Mouse (Mus musculus): ENCODE measurements around the gene Tatdn3. TPM values are rescaled to one million over a fixed set of nuclear protein-coding genes. Genes with fewer than 3 reads are reported as not detected.

The Tatdn3 gene
- polyA plus RNA-seq, 1 experiment from 2014 or later: 11.8 TPM

- H3K4me3 ChIP-seq (replicated peaks): no peak overlapping the region
- no peak overlapping the region for H3K4me2 ChIP-seq
- WGBS: 58% methylated on average over 5 of the region's 5 CpGs
- H3K9ac ChIP-seq: no peak overlapping the region
- no peaks in the 10 kb centered on the region for H3K9me3 ChIP-seq
- peaks cover 13% of the 10 kb centered on the region for H3K4me1 ChIP-seq
- ATAC-seq (ENCODE audit: insufficient read depth, low FRiP score, low read depth): no peak
- H3K36me3 ChIP-seq: no peaks in the 10 kb centered on the region
- H3K27me3 ChIP-seq (replicated peaks): peaks cover 3% of the 10 kb centered on the region; the same call in 1 of the 2 replicates
- no peak overlapping the region for H3K27ac ChIP-seq
Measured at GRCm38 (mm10) chr1:191093578-191093977, 30.8 kb upstream of the Tatdn3 start.

- H3K36me3 ChIP-seq: no peaks in the 10 kb centered on the region
- H3K27me3 ChIP-seq (replicated peaks): no peaks in the 10 kb centered on the region
- ATAC-seq (ENCODE audit: insufficient read depth, low FRiP score, low read depth): no peak
- no peak overlapping the region for H3K27ac ChIP-seq
- 73% methylated on average over 8 of the region's 8 CpGs for WGBS
- no peak overlapping the region for H3K4me3 ChIP-seq (replicated peaks)
- H3K9me3 ChIP-seq: no peaks in the 10 kb centered on the region
- no peak overlapping the region for H3K9ac ChIP-seq
- peaks cover 1% of the 10 kb centered on the region; the same call in 1 of the 2 replicates for H3K4me1 ChIP-seq
- no peak overlapping the region for H3K4me2 ChIP-seq
Measured at GRCm38 (mm10) chr1:191092050-191092449, 29.3 kb upstream of the Tatdn3 start.

DNA sequence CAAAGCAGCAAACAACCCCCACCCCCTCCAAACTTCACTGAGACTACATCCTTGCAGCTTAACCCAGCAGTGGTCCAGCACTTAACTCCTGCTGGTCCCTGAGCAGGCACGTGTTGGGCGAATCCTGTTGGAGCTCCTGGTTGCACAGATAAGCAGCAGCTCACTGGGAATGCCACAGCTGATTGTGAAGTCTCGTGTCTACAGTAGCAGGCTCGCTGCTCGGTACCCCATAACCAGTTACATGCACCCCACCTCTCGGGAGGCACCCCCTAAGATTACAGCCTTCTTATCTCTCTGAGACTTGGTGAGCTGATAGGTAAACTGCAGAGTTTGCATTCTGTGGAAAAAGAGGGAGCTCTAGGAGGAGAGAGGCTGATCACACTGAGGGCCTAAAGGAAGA, 26.6 kb upstream of the Tatdn3 start:
- Histone ChIP-seq H3K36me3 (no peaks in the 10 kb centered on the region), H3K27me3 (replicated peaks) (no peaks in the 10 kb centered on the region), H3K4me3 (replicated peaks) (no peak overlapping the region), H3K9me3 (no peaks in the 10 kb centered on the region), H3K9ac (no peak overlapping the region), H3K4me1 (no peaks in the 10 kb centered on the region), H3K27ac (no peak overlapping the region), H3K4me2 (no peak overlapping the region)
- no peak for ATAC-seq (ENCODE audit: insufficient read depth, low FRiP score, low read depth)
- 67% methylated on average over 6 of the region's 6 CpGs for WGBS

DNA sequence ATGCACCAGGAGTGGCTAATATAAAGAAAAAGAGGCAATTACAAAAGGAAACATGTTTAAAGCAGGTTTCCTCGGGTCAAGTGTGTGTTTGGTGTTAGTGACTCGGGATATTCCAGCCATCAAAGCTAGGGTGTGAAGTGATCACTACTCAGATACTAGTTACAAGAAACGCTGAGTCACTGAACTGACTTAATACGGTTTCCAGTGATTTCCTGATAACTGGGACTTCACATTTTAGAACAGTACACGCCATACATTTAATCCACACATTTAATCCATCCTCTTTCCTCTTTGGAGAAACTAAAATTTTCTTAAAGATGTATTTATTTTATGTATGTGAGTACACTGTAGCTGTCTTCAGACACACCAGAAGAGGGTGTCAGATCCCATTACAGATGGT, 25.2 kb upstream of the Tatdn3 start:
- Histone ChIP-seq H3K27me3 (replicated peaks) (no peaks in the 10 kb centered on the region), H3K4me1 (no peaks in the 10 kb centered on the region), H3K36me3 (0 out of 2 replicates have a peak, but pooled peaks cover 7% of the 10 kb centered on the region), H3K4me2 (no peak overlapping the region), H3K4me3 (replicated peaks) (no peak overlapping the region), H3K27ac (no peak overlapping the region), H3K9ac (no peak overlapping the region), H3K9me3 (no peaks in the 10 kb centered on the region)
- WGBS: 77% methylated on average over 5 of the region's 5 CpGs
- no peak for ATAC-seq (ENCODE audit: insufficient read depth, low FRiP score, low read depth)

DNA sequence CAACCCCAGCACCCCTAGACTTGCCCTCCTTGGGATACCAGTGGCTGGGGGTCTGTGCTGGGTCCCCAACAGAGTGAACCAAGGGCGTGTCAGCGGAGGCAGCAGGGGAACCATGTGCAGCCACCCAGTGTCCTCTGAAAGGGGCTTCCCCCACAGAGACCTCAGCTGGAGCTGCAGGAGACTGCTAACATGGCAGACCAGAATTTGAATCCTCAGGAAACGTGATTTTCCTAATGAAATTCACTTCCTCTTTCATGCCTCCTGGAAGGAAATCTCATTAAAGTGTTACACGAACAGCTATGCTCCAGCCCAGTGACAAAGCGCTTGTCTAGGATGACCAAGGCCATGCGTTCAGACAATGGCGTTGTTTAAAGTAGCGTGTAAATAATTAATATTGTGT, 24.2 kb upstream of the Tatdn3 start:
- WGBS: 79% methylated on average over 8 of the region's 8 CpGs
- H3K27me3 ChIP-seq (replicated peaks): no peaks in the 10 kb centered on the region
- H3K9me3 ChIP-seq: no peaks in the 10 kb centered on the region
- H3K36me3 ChIP-seq: peaks cover 12% of the 10 kb centered on the region
- H3K4me2 ChIP-seq: no peak overlapping the region
- no peaks in the 10 kb centered on the region for H3K4me1 ChIP-seq
- no peak overlapping the region for H3K9ac ChIP-seq
- H3K27ac ChIP-seq: no peak overlapping the region
- no peak overlapping the region for H3K4me3 ChIP-seq (replicated peaks)
- 0 out of 2 replicates have a peak, but pooled peaks have one; percentile 24 for ATAC-seq (ENCODE audit: insufficient read depth, low FRiP score, low read depth)

GRCm38 (mm10) chr1:191086304-191086878, 23.7 kb upstream of the Tatdn3 start:
- peaks cover 17% of the 10 kb centered on the region for H3K36me3 ChIP-seq
- no peaks in the 10 kb centered on the region for H3K9me3 ChIP-seq
- ATAC-seq (ENCODE audit: insufficient read depth, low FRiP score, low read depth): no peak
- no peaks in the 10 kb centered on the region for H3K27me3 ChIP-seq (replicated peaks)
- no peak overlapping the region for H3K4me3 ChIP-seq (replicated peaks)
- no peak overlapping the region for H3K9ac ChIP-seq
- 82% methylated on average over 7 of the region's 7 CpGs for WGBS
- no peak overlapping the region for H3K4me2 ChIP-seq
- no peak overlapping the region for H3K27ac ChIP-seq
- H3K4me1 ChIP-seq: no peaks in the 10 kb centered on the region

DNA sequence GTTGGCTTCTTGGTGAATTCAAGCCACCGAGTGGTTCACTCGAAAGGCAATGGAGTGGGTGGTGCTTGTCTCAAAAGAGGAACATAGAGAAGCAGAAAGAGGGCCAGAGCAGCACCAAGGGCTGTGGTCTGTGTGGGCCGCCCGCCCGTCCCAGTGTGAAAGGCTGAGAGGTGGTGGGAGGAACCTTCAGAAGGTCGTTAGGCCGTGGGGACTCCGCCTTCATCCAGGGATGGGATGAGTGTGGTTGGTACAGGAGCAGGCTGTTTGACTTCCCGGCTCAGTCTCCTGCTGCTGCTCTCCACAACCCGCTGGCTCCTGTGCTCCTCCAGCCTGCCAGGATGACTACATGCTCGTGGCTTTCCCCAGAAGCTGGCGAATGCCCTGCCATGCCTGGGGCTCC, 22.9 kb upstream of the Tatdn3 start:
- no peak overlapping the region for H3K27ac ChIP-seq
- no peaks in the 10 kb centered on the region for H3K4me1 ChIP-seq
- H3K36me3 ChIP-seq: peaks cover 21% of the 10 kb centered on the region
- no peaks in the 10 kb centered on the region for H3K9me3 ChIP-seq
- no peak for ATAC-seq (ENCODE audit: insufficient read depth, low FRiP score, low read depth)
- H3K9ac ChIP-seq: no peak overlapping the region
- no peaks in the 10 kb centered on the region for H3K27me3 ChIP-seq (replicated peaks)
- 79% methylated on average over 12 of the region's 12 CpGs for WGBS
- no peak overlapping the region for H3K4me2 ChIP-seq
- H3K4me3 ChIP-seq (replicated peaks): no peak overlapping the region

GRCm38 (mm10) chr1:191084951-191085559, 22.3 kb upstream of the Tatdn3 start:
- Histone ChIP-seq H3K4me3 (replicated peaks) (no peak overlapping the region), H3K9me3 (no peaks in the 10 kb centered on the region), H3K27me3 (replicated peaks) (no peaks in the 10 kb centered on the region), H3K4me2 (no peak overlapping the region), H3K36me3 (peaks cover 25% of the 10 kb centered on the region), H3K27ac (no peak overlapping the region), H3K9ac (no peak overlapping the region), H3K4me1 (no peaks in the 10 kb centered on the region)
- ATAC-seq (ENCODE audit: insufficient read depth, low FRiP score, low read depth): no peak
- 68% methylated on average over 5 of the region's 5 CpGs for WGBS

DNA sequence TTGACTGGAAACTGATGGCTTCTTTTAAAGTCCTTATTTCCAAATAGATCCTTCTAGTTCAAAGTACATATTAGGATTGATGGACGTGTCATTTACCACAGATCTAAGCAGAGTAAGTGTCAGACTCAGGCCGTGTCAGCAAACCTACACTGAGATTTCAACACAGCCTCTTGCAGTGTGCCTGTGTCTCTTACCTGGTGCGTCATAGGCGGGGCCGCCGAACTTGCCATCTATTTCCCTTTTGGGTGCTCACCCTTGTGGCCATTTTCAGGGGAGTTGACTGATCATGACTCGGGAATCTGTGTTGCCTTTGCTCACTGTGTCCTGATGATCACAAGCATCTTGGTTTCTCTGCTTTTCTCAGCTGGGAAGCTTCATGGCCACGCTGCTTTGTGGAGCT, 20.5 kb upstream of the Tatdn3 start:
- no peak overlapping the region for H3K4me2 ChIP-seq
- no peak overlapping the region for H3K27ac ChIP-seq
- H3K4me1 ChIP-seq: no peaks in the 10 kb centered on the region
- H3K4me3 ChIP-seq (replicated peaks): no peak overlapping the region
- H3K9me3 ChIP-seq: no peaks in the 10 kb centered on the region
- WGBS: 79% methylated on average over 8 of the region's 8 CpGs
- no peak overlapping the region for H3K9ac ChIP-seq
- H3K36me3 ChIP-seq: peaks cover 33% of the 10 kb centered on the region
- ATAC-seq (ENCODE audit: insufficient read depth, low FRiP score, low read depth): no peak
- H3K27me3 ChIP-seq (replicated peaks): no peaks in the 10 kb centered on the region

- H3K27me3 ChIP-seq (replicated peaks): no peaks in the 10 kb centered on the region
- H3K27ac ChIP-seq: 0 out of 2 replicates have a peak overlapping the region, but pooled peaks have one; percentile 28
- no peak overlapping the region for H3K4me2 ChIP-seq
- peaks cover 57% of the 10 kb centered on the region for H3K36me3 ChIP-seq
- 49% methylated on average over 10 of the region's 10 CpGs for WGBS
- no peak overlapping the region for H3K4me3 ChIP-seq (replicated peaks)
- no peak overlapping the region for H3K9ac ChIP-seq
- ATAC-seq (ENCODE audit: insufficient read depth, low FRiP score, low read depth): no peak
- H3K9me3 ChIP-seq: no peaks in the 10 kb centered on the region
- no peaks in the 10 kb centered on the region for H3K4me1 ChIP-seq
Measured at GRCm38 (mm10) chr1:191075199-191075883, 12.6 kb upstream of the Tatdn3 start.

GRCm38 (mm10) chr1:191073486-191073885, 10.8 kb upstream of the Tatdn3 start:
- H3K27ac ChIP-seq: no peak overlapping the region; the same call in 1 of the 2 replicates
- H3K9me3 ChIP-seq: no peaks in the 10 kb centered on the region
- no peaks in the 10 kb centered on the region for H3K27me3 ChIP-seq (replicated peaks)
- no peaks in the 10 kb centered on the region for H3K4me1 ChIP-seq
- no peak overlapping the region for H3K4me3 ChIP-seq (replicated peaks)
- H3K36me3 ChIP-seq: peaks cover 54% of the 10 kb centered on the region
- WGBS: 72% methylated on average over 4 of the region's 4 CpGs
- no peak overlapping the region for H3K9ac ChIP-seq
- no peak overlapping the region for H3K4me2 ChIP-seq
- no peak for ATAC-seq (ENCODE audit: insufficient read depth, low FRiP score, low read depth)

GRCm38 (mm10) chr1:191073001-191073400, 10.3 kb upstream of the Tatdn3 start:
- Histone ChIP-seq H3K4me3 (replicated peaks) (no peak overlapping the region), H3K36me3 (peaks cover 50% of the 10 kb centered on the region)

More at GRCm38 (mm10) chr1:191073001-191073400, 10.3 kb upstream of the Tatdn3 start:
- WGBS: 67% methylated on average over 6 of the region's 6 CpGs
- peak overlapping the region; percentile 31; the same call in 1 of the 2 replicates for H3K27ac ChIP-seq
- H3K9ac ChIP-seq: no peak overlapping the region
- ATAC-seq (ENCODE audit: insufficient read depth, low FRiP score, low read depth): no peak; the same call in 1 of the 2 replicates
- no peak overlapping the region for H3K4me2 ChIP-seq
- no peaks in the 10 kb centered on the region for H3K4me1 ChIP-seq
- no peaks in the 10 kb centered on the region for H3K27me3 ChIP-seq (replicated peaks)
- H3K9me3 ChIP-seq: no peaks in the 10 kb centered on the region

Data from stomach, embryonic 15.5 days (tissue).